Mouse (Mus musculus): ENCODE measurements at regions not wholly inside any gene's neighbourhood (a gene's known extent, or its start where the extent isn't known, plus 50 kb on each side); places are given as distances from the start of the nearest gene placed in this dataset.

GRCm38 (mm10) chr12:62404558-62404957 lies 881.6 kb downstream of the Lrfn5 start:
- DNase-seq (ENCODE audit: extremely low spot score in 1 of 2, low spot score in 1 of 2), result no peak

GRCm38 (mm10) chr12:62428692-62429091 lies 905.7 kb downstream of the Lrfn5 start:
- no peak for DNase-seq (ENCODE audit: extremely low spot score in 1 of 2, low spot score in 1 of 2)

- DNase-seq (ENCODE audit: extremely low spot score in 1 of 2, low spot score in 1 of 2), result peak in 1 of 2 experiments; percentile 14
Observed at GRCm38 (mm10) chr12:62450618-62451017, 927.7 kb downstream of the Lrfn5 start.

- DNase-seq (ENCODE audit: extremely low spot score in 1 of 2, low spot score in 1 of 2), result no peak
Observed at GRCm38 (mm10) chr12:62483382-62483781, 960.4 kb downstream of the Lrfn5 start.

- DNase-seq (ENCODE audit: extremely low spot score in 1 of 2, low spot score in 1 of 2), result no peak
Observed at GRCm38 (mm10) chr12:62528524-62528923, 1005.6 kb downstream of the Lrfn5 start.

GRCm38 (mm10) chr12:62552384-62552783 lies 1029.4 kb downstream of the Lrfn5 start:
- DNase-seq (ENCODE audit: extremely low spot score in 1 of 2, low spot score in 1 of 2), result no peak

- DNase-seq (ENCODE audit: extremely low spot score in 1 of 2, low spot score in 1 of 2), result no peak
Observed at GRCm38 (mm10) chr12:62554622-62555021, 1031.7 kb downstream of the Lrfn5 start.

GRCm38 (mm10) chr12:62563799-62564198 lies 1040.8 kb downstream of the Lrfn5 start:
- DNase-seq (ENCODE audit: extremely low spot score in 1 of 2, low spot score in 1 of 2), result no peak
